Mouse (Mus musculus) spleen, embryonic (tissue): ENCODE results near the gene Tmem245.

Experiments used
- CTCF ChIA-PET: fragments of 350-600 bp; sonication (Branson Sonifier 250); formaldehyde crosslinking; loops from one replicate; lab custom pipeline; 2022; lab: Charles Lee

Tmem245 gene

DNA sequence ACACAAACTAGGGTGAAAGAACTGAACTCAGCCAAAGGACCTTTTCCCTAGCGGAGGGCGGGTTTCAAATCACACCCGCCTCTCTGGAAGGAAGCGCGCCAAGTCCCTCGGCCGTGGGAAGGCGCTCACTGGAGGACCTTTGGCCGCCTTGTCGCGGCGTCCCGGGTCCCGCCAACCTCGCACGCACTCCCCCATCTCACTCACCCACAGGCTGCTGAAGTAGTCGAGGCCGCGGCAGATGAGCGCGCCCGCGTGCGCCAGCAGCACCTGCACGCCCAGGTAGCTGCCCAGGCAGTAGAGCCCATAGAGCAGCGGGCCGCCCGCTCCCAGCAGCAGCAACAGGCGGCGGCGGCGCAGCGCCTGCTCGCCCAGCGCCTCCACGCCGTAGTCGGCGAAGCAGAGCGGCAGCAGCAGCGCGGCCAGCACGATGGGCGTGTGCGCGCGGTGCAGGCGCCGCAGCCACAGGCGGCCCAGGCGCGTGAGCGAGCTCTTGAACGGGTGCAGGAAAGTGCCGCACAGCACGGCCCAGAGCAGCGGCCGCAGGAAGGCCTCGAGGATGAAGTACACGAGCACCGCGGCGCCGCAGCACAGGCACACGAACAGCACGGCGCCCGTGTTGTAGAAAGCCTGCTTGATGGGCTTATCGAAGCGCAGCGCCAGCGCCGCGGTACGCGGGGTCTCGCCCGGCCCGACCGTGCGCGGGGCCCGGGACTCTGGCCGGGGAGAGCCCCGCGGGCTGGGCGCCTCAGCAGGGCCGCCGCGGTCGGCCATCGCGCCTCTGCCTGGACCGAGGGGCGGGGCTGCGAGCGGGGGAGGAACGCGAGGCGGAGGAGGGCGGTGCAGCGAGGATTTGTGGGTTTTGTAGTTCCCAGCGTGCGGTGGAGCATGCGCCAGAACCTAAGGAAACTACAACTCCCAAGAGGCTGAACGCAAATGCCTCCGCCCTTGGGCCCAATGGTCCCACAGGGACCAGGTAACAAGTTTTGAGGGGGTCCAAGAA lies at the start of gene Tmem245:
TSS of gene Tmem245 (minus strand) at position 797 of the 1,000 bp plus-strand sequence.
- CTCF ChIA-PET = interaction anchor here (0.6 kb wide), 1 partner anchor 9 kb away, joined by 3 read pairs; no protein-coding TSS in a partner anchor

DNA sequence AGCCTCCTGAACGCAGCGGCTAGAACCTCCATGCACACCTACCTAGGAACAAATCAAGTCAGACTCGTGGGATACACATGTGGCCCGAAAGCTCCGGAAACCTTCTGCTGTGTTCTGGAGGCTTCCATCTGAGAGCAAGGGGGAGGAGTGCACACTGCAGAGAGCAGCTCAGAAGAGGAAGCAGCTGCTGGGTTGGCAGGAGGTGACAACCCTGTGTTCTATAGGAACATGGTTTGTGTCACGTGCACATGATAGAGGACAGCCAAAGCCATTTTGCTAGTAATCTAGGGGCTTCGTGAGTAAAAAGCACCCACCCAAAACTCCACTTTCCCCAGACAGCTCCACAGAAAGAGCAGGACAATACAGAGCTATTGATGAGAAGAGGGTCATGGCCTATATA lies 46.1 kb upstream of the Tmem245 start:
- CTCF ChIA-PET = no interaction called here

DNA sequence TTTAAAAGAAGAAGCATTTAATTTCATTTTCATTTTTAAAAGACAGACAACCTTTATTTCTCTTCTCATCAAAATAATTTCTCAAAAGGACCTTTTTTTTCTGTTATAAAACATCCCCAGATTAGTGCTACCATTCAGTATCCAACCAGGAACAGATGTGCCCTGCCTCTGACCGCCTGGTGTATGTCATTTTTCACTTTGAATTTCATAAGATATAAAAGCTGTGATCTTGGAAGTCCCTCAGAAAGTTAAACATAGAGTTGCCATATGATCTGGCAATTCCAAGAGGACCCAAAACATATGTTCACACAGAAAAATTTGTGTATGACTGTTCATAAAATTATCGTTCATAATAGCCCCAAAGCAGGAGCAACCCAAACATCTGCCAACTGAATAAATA lies 44.7 kb upstream of the Tmem245 start:
- CTCF ChIA-PET = no interaction called here

DNA sequence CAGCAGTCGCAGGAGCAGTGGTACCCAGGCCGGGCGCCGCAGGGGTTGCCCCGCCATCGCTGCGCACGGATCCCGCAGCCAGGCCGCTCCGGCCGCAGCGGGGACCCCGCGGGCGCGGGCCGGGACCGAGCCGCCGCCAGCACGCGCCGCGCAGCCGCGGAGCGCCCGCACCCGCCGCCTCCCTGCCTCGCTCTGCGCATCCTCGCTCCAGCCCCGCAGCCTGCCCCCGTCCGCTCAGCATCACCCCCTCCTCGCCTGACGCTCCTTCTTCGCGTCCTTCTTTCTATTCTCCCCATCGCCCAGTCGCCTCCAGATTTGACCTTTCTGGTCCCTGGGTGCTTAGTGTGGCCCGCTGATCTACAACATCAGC lies 43.0 kb upstream of the Tmem245 start, which contains the start of gene Frrs1l:
TSS of gene Frrs1l (minus strand) at position 177 of the 370 bp plus-strand sequence.
- CTCF ChIA-PET = no interaction called here

DNA sequence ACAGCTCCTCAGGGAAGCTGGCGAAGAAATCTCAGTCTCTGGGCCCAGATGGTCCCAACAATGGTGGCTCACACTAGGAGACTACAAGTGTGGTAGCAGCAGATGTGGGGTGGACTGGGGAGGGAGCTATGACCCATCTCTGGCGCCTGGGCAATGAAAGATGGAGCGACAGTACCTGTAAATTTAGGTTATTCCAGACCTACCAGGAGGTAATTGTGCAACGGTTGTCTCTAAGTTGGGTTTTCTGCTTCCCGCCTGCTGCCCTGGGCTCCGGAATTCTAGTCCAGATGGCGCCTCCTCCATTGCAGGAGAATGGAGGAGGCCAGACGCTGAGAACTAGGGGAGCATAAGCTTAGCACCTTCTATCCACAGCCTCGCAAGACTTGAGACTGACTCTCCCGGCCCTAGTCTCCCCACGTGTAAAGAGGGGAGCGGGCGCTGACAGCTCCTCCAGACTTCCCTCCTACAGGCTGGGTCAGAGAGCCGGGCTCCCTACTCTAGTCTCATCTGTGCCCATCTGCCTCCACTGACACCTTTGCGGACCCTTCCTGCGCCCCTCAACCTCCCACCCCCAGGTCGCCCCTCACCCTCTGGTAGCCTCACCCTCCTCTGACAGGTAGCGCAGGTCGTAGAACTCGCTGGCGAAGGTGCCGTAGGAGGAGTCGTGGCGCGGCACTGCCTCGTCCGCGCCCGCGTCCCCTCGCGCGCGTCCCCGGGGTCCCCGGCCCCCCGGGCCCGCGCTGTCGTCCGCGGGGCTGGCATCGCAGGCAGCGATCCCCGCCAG lies 42.4 kb upstream of the Tmem245 start:
- CTCF ChIA-PET = no interaction called here

DNA sequence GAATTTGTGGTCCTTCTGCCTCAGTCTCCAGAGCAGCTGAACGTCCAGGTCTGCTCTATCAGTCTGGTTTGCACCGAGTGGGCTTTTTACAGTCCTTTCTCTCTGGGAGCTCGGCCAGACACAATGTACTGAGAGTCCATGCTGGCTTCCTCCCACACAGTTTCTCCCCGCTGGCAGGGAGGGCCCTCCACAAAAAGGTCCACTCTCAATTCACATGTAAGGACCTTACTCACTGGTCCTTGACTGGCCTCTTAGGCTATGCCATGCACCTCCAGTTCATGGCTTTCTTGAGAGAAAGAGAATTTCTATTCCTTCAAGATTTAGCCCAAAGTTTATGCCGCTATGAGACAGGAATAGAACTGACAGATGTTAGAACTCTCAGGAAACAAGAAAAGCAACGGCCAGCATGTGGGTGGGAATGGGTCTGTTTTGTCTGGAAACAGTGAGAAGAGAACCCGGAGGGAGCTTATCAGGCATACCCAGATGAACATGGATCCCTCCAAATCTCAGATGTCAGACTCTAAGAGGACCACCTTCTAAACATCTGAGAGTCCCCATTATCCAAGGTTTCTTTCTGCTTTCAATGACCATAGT lies 18.4 kb upstream of the Tmem245 start:
- CTCF ChIA-PET = no interaction called here

DNA sequence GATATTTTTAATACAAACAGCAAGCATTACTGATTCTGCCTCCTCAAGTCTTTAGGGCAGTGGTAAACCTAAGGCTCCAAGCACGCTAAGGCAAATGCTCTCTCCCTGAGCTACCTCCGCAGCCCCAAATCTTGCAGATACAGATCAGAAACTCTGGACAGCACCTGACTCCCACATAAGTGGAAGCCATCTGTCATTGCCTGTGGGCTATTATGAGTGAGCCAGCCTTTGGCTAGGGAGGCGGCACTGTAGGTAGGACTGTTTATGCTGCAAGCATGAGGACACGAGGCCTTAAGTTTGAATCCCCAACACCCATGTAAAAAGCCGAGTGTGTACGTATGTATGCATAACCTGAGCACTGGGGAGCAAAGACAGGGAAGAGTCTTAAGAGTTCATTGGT lies 16.4 kb upstream of the Tmem245 start:
- CTCF ChIA-PET = no interaction called here

DNA sequence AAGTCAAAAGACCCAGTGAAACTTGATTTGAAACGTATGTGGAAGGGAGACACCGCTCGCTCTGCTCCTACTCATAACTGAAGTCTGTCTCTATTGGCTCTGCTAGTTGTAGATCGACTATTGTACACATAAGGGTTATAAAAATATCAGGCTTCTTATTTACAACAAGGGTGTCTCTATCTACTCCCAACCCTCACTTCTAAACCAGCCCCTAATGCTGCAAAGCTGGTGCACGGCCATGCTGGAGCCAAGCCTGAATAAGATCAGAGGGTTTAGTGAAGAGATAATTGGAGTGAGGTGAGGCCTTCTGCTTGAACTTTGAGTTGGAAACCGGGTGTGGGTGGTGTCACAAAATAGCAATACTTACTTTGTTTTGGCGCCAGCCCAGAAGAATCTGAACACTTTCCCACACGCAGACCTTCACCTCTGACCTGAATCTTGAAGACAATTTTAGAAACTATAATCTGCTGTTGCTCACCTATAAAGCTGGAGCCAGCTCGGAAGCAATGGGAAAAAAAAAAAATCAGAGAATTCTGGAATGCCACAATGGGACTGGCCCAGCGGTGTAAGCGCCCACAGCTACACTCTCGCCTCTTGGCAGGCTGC lies 14.2 kb upstream of the Tmem245 start:
- CTCF ChIA-PET = interaction anchor here (0.7 kb wide), 1 partner anchor 73 kb away, joined by 3 read pairs; no protein-coding TSS in a partner anchor

DNA sequence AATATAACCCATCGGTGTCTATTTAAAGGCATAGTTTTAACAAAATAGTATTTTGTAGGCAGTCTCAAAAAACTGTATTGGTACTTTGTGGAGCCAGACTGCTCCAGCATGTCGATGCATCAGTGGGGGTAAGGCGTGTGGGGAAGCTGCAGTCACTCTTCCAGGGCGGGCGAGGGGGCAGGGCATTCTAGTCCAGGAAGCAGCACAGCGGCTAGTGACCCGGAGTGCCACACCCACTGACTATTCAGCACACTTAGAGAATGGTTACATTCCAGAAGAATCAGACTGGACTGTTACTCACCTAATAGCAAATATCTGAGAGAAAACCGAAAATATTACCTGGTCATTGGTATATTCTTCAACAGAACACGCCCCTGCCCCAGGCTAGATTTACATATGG lies 10.3 kb upstream of the Tmem245 start:
- CTCF ChIA-PET = no interaction called here

DNA sequence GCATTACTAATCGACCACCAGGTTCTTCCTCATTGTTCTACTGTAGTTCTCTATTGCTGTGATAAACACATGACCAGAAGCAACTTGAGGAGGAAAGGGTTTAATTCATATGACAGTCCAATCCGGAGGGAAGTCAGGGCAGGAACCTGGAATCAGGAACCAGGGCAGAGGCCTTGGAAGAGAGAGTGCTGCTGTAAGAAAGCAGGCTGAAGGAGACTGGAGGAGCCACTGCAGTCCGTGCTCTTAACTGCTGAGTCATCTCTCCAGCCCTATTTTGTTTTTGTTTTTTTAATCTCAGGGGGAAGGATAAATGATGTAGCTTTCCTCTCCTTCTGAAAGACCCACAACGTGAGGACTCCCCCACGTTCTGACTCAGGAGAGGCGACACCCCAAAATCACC lies 6.0 kb upstream of the Tmem245 start:
- CTCF ChIA-PET = no interaction called here

DNA sequence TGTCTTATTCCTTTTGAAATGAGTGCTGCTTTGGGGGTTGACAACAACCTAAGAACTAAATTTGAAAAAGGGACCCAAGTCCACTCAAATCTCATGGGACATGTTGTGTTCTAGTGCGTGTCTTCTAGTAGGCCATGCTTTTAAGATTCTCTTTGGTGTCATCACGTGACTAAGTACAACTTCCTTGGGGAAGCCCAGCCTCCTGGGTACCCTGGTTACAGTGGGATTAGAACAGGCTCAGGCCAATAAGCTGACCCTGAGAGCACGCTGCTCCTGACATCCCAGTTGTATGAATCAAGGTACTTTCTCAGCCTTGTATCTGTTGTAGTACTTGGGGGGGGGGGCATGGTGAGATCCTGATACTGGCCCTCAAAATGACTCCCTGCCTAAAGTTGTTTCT lies 4.5 kb upstream of the Tmem245 start:
- CTCF ChIA-PET = no interaction called here

DNA sequence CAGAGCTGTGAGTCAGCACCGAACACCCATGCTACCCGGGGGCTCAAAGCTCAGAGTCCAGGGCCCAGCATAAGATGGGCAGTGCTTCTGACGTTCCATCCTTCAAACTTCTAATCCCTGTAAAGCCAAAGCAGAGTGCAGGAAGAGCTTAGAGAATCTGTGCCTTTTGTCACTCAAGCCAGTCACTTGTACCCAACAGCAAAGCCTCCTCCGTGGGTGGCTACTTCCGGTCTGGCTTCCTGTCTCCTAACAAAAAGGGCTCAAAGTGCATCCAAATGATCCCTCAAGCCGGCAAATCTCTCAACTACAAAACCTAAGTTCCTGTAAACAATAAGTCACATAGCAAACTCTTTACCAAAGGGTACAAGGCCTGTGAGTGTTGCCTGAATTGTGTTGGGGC lies 2.3 kb upstream of the Tmem245 start:
- CTCF ChIA-PET = no interaction called here

DNA sequence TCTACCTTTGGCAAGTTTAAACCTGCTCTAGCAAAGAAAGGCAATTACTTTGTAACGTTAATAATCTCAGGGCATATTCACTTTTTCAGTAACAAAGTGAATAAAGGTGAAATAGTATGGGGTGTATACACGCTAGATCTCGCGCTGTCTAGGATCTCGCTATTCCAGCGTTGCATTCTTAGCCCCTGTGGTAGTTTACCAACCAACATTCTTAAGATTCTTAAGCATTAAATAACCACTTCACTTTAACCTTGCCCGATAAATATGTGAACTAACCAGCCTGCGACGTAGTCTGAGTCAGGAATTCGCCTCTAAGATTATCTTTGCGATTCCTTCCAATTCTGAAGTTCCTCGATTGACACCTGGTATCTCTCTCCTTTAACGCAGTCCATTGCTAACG lies 1.1 kb downstream of the Tmem245 start:
- CTCF ChIA-PET = no interaction called here

DNA sequence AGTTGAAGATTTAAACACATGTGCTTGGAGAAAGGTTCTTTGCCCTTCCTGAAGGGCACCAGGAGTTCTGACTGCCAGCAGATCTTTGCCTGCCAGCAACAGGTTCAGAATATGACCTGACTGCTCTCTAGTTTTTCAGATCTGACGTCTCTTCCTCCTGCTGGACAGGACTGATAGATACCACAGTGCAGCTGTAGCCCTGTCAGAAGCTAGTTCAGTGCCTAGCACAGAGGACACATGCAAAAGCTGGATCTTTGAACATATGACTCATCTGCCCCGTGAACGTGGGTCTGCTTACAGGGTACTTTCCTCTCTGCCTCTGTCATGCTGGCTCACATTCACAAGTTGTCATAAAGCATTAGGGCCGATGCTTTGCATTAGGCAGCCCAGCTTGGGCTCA lies 3.0 kb downstream of the Tmem245 start:
- CTCF ChIA-PET = interaction anchor here (0.6 to 0.7 kb wide), 2 partner anchors 16 to 32 kb away, joined by 3 read pairs; no protein-coding TSS in a partner anchor

DNA sequence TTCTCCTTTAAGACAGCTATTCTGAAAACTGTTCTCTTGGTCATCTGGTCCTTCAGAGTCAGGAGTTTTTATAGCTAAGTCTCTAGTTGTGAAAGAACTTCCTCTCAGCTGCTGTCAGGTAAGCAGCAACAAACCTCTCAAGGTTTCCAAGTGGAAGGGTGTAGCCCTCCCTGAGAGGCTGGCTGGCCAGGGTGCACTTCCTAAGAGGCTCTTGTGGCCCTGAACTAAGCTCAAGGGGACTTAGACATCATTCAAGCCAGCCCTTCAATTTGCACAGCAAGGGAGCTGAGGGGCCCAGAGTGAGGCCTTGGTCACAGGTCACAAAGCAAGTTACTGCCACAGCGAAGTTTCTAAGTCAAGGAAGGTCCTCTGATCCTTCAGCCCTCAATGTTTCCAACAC lies 4.0 kb downstream of the Tmem245 start:
- CTCF ChIA-PET = no interaction called here

DNA sequence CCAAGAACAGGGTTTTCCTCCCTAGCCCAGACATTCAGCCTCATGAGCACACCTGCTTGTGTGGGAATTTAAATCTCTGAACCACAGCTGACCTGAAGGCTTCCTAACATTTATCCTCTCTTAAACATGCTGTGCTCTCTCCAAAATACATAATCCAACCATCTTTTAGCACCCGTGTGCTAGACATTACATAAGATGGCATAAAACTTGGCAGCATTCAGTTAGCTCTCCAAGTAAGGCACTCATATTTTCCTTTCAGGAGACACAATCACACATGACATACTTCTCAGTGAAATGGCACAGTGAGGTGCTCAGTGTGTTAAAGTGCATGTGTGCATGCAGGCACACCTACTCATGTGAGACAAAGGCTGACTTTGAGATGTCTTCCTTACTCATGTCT lies 4.7 kb downstream of the Tmem245 start:
- CTCF ChIA-PET = no interaction called here

DNA sequence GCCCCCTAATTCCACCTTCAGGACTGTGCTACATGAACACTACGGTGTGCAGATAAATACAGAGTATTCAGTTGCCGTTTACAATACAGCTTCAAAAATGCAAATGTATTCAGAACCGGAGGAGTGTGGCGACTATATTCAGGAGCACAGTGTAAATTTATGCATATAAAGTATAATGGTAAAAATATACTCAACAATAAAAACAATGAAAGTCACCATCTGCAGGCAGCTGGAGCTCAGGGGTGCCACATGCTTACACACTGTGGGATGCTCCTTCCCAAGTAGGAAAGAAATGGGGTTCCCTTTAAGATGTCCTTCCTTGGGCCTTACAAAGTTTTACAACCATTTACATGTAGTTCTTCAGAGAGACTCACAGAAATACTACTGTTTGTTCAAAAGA lies 5.8 kb downstream of the Tmem245 start:
- CTCF ChIA-PET = no interaction called here

DNA sequence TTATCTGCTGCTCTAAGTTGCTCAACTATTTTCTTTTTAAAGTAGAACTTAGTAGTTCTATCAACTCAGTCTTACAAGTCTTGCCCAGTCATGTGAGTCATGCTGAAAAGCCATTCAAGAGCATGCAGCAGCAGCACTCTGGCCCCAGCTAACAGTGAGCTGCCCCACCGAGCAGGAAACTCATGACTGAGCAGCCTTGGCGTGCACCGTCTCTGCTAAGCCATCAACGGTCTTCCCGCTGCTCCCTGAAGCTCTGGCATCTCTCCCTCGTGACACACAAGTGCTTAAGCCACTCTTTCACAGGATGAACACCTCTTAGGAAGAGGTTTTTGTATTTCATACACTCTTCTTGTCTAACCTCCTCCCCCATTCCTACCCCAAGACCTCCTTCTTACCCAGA lies 10.1 kb downstream of the Tmem245 start:
- CTCF ChIA-PET = no interaction called here

DNA sequence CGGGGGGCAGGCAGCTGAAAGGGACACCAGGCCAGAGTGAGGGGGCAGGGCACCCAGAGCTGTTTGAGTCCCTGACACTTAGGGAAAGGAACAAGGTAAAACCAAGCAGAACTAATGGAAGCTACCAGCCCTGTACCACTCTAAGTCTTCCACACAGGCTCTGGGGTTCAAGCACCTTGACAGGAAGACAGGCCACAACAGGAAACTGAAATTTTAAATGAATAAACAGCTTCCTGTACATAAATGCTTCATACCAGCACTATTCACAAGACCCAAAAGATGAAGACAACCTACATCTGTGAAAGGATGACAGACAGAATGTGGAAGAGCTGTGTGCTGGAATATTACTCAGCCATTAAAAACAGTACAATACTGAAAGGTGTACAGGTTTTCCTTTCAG lies 11.9 kb downstream of the Tmem245 start:
- CTCF ChIA-PET = no interaction called here

DNA sequence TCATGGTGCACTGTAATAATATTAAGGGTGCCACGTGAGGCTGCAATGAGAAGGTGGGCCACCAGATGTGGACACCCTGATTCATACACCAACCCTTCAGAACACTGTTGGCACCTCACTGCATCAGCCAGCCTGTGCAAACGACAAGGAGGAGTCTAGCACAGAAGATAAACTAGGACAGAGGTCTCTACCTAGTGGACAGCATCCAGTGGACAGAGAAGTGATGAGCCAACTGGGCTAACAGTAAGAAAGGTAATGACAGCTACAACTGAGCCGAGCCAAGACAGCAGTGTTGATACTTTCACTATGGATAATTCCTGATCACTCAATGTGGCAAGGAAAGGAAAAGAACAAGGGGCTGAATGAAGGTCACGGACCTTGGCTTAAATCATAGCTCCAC lies 14.1 kb downstream of the Tmem245 start:
- CTCF ChIA-PET = interaction anchor here (0.6 kb wide), 1 partner anchor 169 kb away, joined by 3 read pairs; no protein-coding TSS in a partner anchor

DNA sequence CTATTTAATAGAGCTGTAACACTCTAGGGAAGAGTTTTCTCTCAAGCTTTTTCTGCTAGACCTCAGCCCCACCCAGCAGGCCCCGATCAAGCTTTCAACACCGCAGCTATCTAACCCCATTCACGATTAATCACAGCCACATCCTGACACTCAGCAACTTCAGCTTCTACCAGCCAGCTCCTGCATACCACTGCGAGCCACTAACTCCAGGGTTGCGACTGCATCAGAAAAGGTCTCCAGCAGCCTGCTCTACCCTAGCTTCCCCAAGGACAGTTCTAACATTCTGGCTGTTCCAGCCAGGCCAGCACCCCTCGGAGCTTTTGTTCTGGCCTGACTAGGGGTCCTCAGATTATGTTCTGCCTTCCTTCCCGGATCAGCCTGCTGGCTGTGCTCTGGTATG lies 15.1 kb downstream of the Tmem245 start:
- CTCF ChIA-PET = no interaction called here

DNA sequence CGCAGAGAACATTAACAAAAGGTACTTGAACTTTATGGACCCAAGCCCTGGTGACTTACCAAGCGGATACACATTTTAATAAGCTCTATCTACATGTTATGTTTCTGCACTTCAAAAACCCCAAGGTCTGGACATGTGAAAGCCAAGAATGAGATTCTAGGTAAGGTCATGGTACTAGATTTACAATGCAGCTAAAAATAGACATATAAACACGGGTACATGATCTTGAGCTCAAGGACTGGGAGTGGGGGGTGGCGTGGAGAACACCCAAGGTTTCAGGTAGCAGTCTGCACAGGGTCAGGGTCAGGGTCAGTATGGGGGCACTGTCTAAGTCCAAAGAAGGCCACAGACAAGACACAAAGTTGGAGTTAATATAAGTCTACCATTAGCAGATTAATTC lies 16.9 kb downstream of the Tmem245 start:
- CTCF ChIA-PET = no interaction called here
